In the genomic region with DNA sequence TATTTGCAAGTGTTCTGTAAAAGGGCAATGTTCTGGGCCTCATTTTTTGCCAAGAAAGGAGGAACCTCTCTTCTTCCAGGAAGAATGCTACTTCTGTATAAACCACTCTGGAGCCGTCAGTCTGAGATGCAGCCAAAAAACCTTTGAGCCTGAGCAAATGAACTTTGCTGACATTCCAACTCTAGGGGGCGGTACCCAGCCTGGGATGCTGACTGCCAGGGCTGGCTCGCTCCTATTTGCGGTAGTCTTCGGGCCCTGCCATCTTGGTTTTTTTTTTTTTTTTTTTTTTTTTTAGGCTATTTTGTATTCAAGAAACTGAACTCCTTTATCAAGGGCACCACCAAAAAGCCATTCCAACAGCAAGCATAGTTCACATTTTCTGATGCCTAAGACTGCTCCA, we compare ENCODE assay signal across 12 mouse cellular contexts.
DNase-seq lines count a peak whose midpoint lies in the region; ATAC-seq lines count a peak whose summit lies in the region.
"Had no signal": no experiment of that assay in that cellular context is flagged by ENCODE, and none has a peak within 500 bp of the region (broad histone marks: within the 10 kb centered on the region; RNA-seq: fewer than 3 reads in every experiment).

No protein-coding gene starts in this region.

- ATAC-seq in kidney, embryonic 15.5 days (replicated peaks; ENCODE audit: low FRiP score) = no peak
- no peak for ATAC-seq in midbrain, embryonic 11.5 days (ENCODE audit: low FRiP score)
- ATAC-seq in midbrain, embryonic 13.5 days = no peak
- ATAC-seq in forebrain, embryonic 13.5 days = no peak
- ATAC-seq in forebrain, embryonic 15.5 days (replicated peaks) = no peak
- ATAC-seq: CD4-positive, CD25-positive, alpha-beta regulatory T cell, adult 4 months had no signal

- H3K4me2 ChIP-seq in kidney, embryonic 15.5 days = no peak overlapping the region
- H3K4me2 ChIP-seq in midbrain, embryonic 11.5 days = no peak overlapping the region
- H3K4me2 ChIP-seq in midbrain, embryonic 13.5 days (replicated peaks) = no peak overlapping the region
- no peak overlapping the region for H3K4me2 ChIP-seq in forebrain, embryonic 13.5 days
- no peak overlapping the region for H3K4me2 ChIP-seq in forebrain, embryonic 15.5 days (replicated peaks)
- H3K4me2 ChIP-seq: heart, embryonic 15.5 days; liver, embryonic 13.5 days had no signal

- H3K4me1 ChIP-seq in kidney, embryonic 15.5 days = no peaks in the 10 kb centered on the region; the same call in 1 of the 2 replicates
- no peaks in the 10 kb centered on the region for H3K4me1 ChIP-seq in midbrain, embryonic 11.5 days (ENCODE audit: control insufficient read depth, insufficient read depth, low read length)
- H3K4me1 ChIP-seq in midbrain, embryonic 13.5 days (replicated peaks) = no peaks in the 10 kb centered on the region
- no peaks in the 10 kb centered on the region; the same call in 1 of the 2 replicates for H3K4me1 ChIP-seq in forebrain, embryonic 13.5 days
- peaks cover 9% of the 10 kb centered on the region; the same call in 1 of the 2 replicates for H3K4me1 ChIP-seq in forebrain, embryonic 15.5 days
- H3K4me1 ChIP-seq: heart, embryonic 15.5 days; liver, embryonic 13.5 days had no signal

- no peak overlapping the region for H3K9ac ChIP-seq in kidney, embryonic 15.5 days
- H3K9ac ChIP-seq in midbrain, embryonic 11.5 days (ENCODE audit: low read length) = no peak overlapping the region
- H3K9ac ChIP-seq in midbrain, embryonic 13.5 days (replicated peaks) = no peak overlapping the region
- H3K9ac ChIP-seq in forebrain, embryonic 13.5 days = no peak overlapping the region
- no peak overlapping the region for H3K9ac ChIP-seq in forebrain, embryonic 15.5 days (replicated peaks)
- H3K9ac ChIP-seq: heart, embryonic 15.5 days; liver, embryonic 13.5 days had no signal

- no peaks in the 10 kb centered on the region for H3K27me3 ChIP-seq in kidney, embryonic 15.5 days
- H3K27me3 ChIP-seq in midbrain, embryonic 11.5 days (ENCODE audit: control insufficient read depth, insufficient read depth, low read length) = no peaks in the 10 kb centered on the region
- H3K27me3 ChIP-seq in midbrain, embryonic 13.5 days = no peaks in the 10 kb centered on the region
- no peaks in the 10 kb centered on the region for H3K27me3 ChIP-seq in forebrain, embryonic 13.5 days
- no peaks in the 10 kb centered on the region for H3K27me3 ChIP-seq in forebrain, embryonic 15.5 days
- H3K27me3 ChIP-seq: heart, embryonic 15.5 days; liver, embryonic 13.5 days had no signal

- no peak overlapping the region for H3K27ac ChIP-seq in kidney, embryonic 15.5 days
- no peak overlapping the region for H3K27ac ChIP-seq in midbrain, embryonic 11.5 days (ENCODE audit: low read depth, low read length)
- H3K27ac ChIP-seq in midbrain, embryonic 13.5 days = no peak overlapping the region
- no peak overlapping the region for H3K27ac ChIP-seq in forebrain, embryonic 13.5 days
- H3K27ac ChIP-seq in forebrain, embryonic 15.5 days (replicated peaks) = no peak overlapping the region
- H3K27ac ChIP-seq: heart, embryonic 15.5 days; liver, embryonic 13.5 days had no signal

- peak; percentile 27 for DNase-seq in kidney, adult 11 months
- peak; percentile 8 for DNase-seq in midbrain, embryonic 11.5 days (ENCODE audit: low spot score, missing footprints)
- peak; percentile 39 for DNase-seq in R1 (ENCODE audit: low read depth, low spot score)
- DNase-seq in lung, postnatal 14 days = peak; percentile 8
- DNase-seq: gastrocnemius, postnatal 10 days; liver, embryonic 13.5 days had no signal

- H3K36me3 ChIP-seq in kidney, embryonic 15.5 days = no peaks in the 10 kb centered on the region
- no peaks in the 10 kb centered on the region for H3K36me3 ChIP-seq in midbrain, embryonic 11.5 days (ENCODE audit: control insufficient read depth, insufficient read depth, low read length)
- no peaks in the 10 kb centered on the region for H3K36me3 ChIP-seq in midbrain, embryonic 13.5 days
- H3K36me3 ChIP-seq in forebrain, embryonic 13.5 days (ENCODE audit: poor library complexity, severe bottlenecking) = no peaks in the 10 kb centered on the region
- no peaks in the 10 kb centered on the region for H3K36me3 ChIP-seq in forebrain, embryonic 15.5 days
- H3K36me3 ChIP-seq: heart, embryonic 15.5 days; liver, embryonic 13.5 days had no signal

- H3K9me3 ChIP-seq in kidney, embryonic 15.5 days (replicated peaks) = no peaks in the 10 kb centered on the region
- H3K9me3 ChIP-seq in midbrain, embryonic 11.5 days (ENCODE audit: control insufficient read depth, low read length) = no peaks in the 10 kb centered on the region
- H3K9me3 ChIP-seq in midbrain, embryonic 13.5 days = no peaks in the 10 kb centered on the region
- no peaks in the 10 kb centered on the region for H3K9me3 ChIP-seq in forebrain, embryonic 13.5 days (replicated peaks)
- H3K9me3 ChIP-seq in forebrain, embryonic 15.5 days = no peaks in the 10 kb centered on the region
- H3K9me3 ChIP-seq: heart, embryonic 15.5 days; liver, embryonic 13.5 days had no signal

- H3K4me3 ChIP-seq in kidney, embryonic 15.5 days (replicated peaks) = no peak overlapping the region
- H3K4me3 ChIP-seq in midbrain, embryonic 11.5 days (ENCODE audit: low read depth, low read length) = no peak overlapping the region
- no peak overlapping the region for H3K4me3 ChIP-seq in midbrain, embryonic 13.5 days (replicated peaks)
- no peak overlapping the region for H3K4me3 ChIP-seq in forebrain, embryonic 13.5 days
- no peak overlapping the region for H3K4me3 ChIP-seq in forebrain, embryonic 15.5 days
- H3K4me3 ChIP-seq: heart, embryonic 15.5 days; liver, embryonic 13.5 days had no signal

- WGBS in kidney, embryonic 15.5 days = 80% methylated on average over 5 of the region's 5 CpGs
- WGBS in midbrain, embryonic 11.5 days = 92% methylated on average over 5 of the region's 5 CpGs
- 89% methylated on average over 5 of the region's 5 CpGs for WGBS in midbrain, embryonic 13.5 days
- 87% methylated on average over 5 of the region's 5 CpGs for WGBS in forebrain, embryonic 13.5 days
- 90% methylated on average over 5 of the region's 5 CpGs for WGBS in forebrain, embryonic 15.5 days
